Mouse (Mus musculus) midbrain, embryonic 11.5 days (tissue): ENCODE data around the gene Zfp148. TPM values are rescaled to one million over a fixed set of nuclear protein-coding genes. Genes with fewer than 3 reads are reported as not detected.
"Not testable (repeated sequence)": the region's sequence is repeated elsewhere in the genome, so short reads cannot be mapped to it uniquely, and the experiment has no call there.

ENCODE experiments used
- ATAC-seq: fragments of 200-750 bp; cut with Nextera tagmentation; 2 replicates; pipeline ENCODE4 v1.8.0; 2017; ENCODE audit warnings: moderate TSS enrichment, moderate library complexity; ENCODE audit not compliant: low FRiP score
- DNase-seq: peaks from one replicate; pipeline ENCODE4 v3.0.0; 2015; ENCODE audit warnings: low spot score; ENCODE audit errors: missing footprints
- H3K27ac ChIP-seq: fragments of 300-500 bp; sonication (generic); 2 replicates; pipeline ENCODE4 v1.5.1; 2014; ENCODE audit warnings: low read depth, low read length
- H3K27me3 ChIP-seq: fragments of 300-500 bp; sonication (generic); 2 replicates; pipeline ENCODE4 v1.6.1; 2014; ENCODE audit warnings: mild to moderate bottlenecking, low read length, moderate library complexity, mixed read lengths; ENCODE audit not compliant: control insufficient read depth, insufficient read depth
- H3K36me3 ChIP-seq: fragments of 300-500 bp; sonication (generic); 2 replicates; pipeline ENCODE4 v1.6.1; 2014; ENCODE audit warnings: mild to moderate bottlenecking, low read length, moderate library complexity, mixed read lengths; ENCODE audit not compliant: control insufficient read depth, insufficient read depth
- H3K4me1 ChIP-seq: fragments of 300-500 bp; sonication (generic); 2 replicates; pipeline ENCODE4 v1.6.1; 2014; ENCODE audit warnings: low read length; ENCODE audit not compliant: control insufficient read depth, insufficient read depth
- H3K4me2 ChIP-seq: fragments of 300-500 bp; sonication (generic); 2 replicates; pipeline ENCODE4 v1.6.1; 2014; ENCODE audit warnings: mild to moderate bottlenecking, moderate library complexity
- H3K4me3 ChIP-seq: fragments of 300-500 bp; sonication (generic); 2 replicates; pipeline ENCODE4 v1.5.1; 2014; ENCODE audit warnings: low read depth, low read length
- H3K9ac ChIP-seq: fragments of 300-500 bp; sonication (generic); 2 replicates; pipeline ENCODE4 v1.6.1; 2014; ENCODE audit warnings: low read length
- H3K9me3 ChIP-seq: fragments of 300-500 bp; sonication (generic); 2 replicates; pipeline ENCODE4 v1.6.1; 2016; ENCODE audit warnings: low read length; ENCODE audit not compliant: control insufficient read depth
- WGBS: fragments of 180-500 bp; shearing (Covaris S2); extraction: QIAGEN DNeasy Blood & Tissue Kit; methylation state at CpG from one replicate; pipeline ENCODE4 v1.1.7; 2014; 5-methylcytosine and 5-hydroxymethylcytosine counted together
- polyA plus RNA-seq: library from polyadenylated mRNA; unstranded; fragments of >200 nt; fragmentation: Nextera tagmentation; extraction: Ambion mirVana; gene quantifications from 2 replicates; pipeline ENCODE4 v1.2.1, GENCODE M21; 2014

Gene Zfp148
- polyA plus RNA-seq, 1 experiment from 2014 or later = 49.1 TPM

- no peaks in the 10 kb centered on the region for H3K9me3 ChIP-seq
- ATAC-seq (no peak), DNase-seq (no peak)
- no peak overlapping the region for H3K9ac ChIP-seq
- no peak overlapping the region for H3K27ac ChIP-seq
- no peaks in the 10 kb centered on the region for H3K36me3 ChIP-seq
- WGBS = 83% methylated on average over 5 of the region's 5 CpGs
- no peaks in the 10 kb centered on the region for H3K27me3 ChIP-seq
- no peak overlapping the region for H3K4me2 ChIP-seq
- peaks cover 5% of the 10 kb centered on the region; the same call in 1 of the 2 replicates for H3K4me1 ChIP-seq
- no peak overlapping the region for H3K4me3 ChIP-seq
Measured at GRCm38 (mm10) chr16:33376266-33376665, 4.4 kb upstream of the Zfp148 start.

- Histone ChIP-seq H3K27me3 (no peaks in the 10 kb centered on the region), H3K27ac (no peak overlapping the region), H3K9me3 (no peaks in the 10 kb centered on the region), H3K4me1 (peaks cover 11% of the 10 kb centered on the region; the same call in 1 of the 2 replicates), H3K4me3 (peak overlapping the region; percentile 99), H3K9ac (peak overlapping the region; percentile 97; the same call in 1 of the 2 replicates), H3K36me3 (no peaks in the 10 kb centered on the region), H3K4me2 (peak overlapping the region; percentile 93)
- ATAC-seq = no peak
- WGBS = 71% methylated on average over 6 of the region's 6 CpGs
- DNase-seq = peak; percentile 85
Measured at GRCm38 (mm10) chr16:33379219-33379943, 1.3 kb upstream of the Zfp148 start.

- peak overlapping the region; percentile 99 for H3K4me3 ChIP-seq
- peak overlapping the region; percentile 97 for H3K9ac ChIP-seq
- ATAC-seq (peak; percentile 88), DNase-seq (peak; percentile 94)
- 2% methylated on average over 53 of the region's 80 CpGs for WGBS
- H3K9me3 ChIP-seq = no peaks in the 10 kb centered on the region
- H3K4me1 ChIP-seq = peaks cover 11% of the 10 kb centered on the region; the same call in 1 of the 2 replicates
- H3K4me2 ChIP-seq = peak overlapping the region; percentile 93
- peak overlapping the region; percentile 87 for H3K27ac ChIP-seq
- H3K36me3 ChIP-seq = no peaks in the 10 kb centered on the region
- H3K27me3 ChIP-seq = no peaks in the 10 kb centered on the region
Measured at GRCm38 (mm10) chr16:33380882-33381613, 412 bp downstream of the Zfp148 start.

- Histone ChIP-seq H3K4me2 (peak overlapping the region; percentile 93), H3K4me1 (peaks cover 11% of the 10 kb centered on the region; the same call in 1 of the 2 replicates), H3K36me3 (no peaks in the 10 kb centered on the region), H3K9ac (peak overlapping the region; percentile 97), H3K4me3 (peak overlapping the region; percentile 99), H3K9me3 (no peaks in the 10 kb centered on the region), H3K27ac (peak overlapping the region; percentile 87), H3K27me3 (no peaks in the 10 kb centered on the region)
- DNase-seq (peak; percentile 90), ATAC-seq (no peak)
- WGBS = 3% methylated on average over 18 of the region's 18 CpGs
Measured at GRCm38 (mm10) chr16:33381614-33382245, 1.1 kb downstream of the Zfp148 start.

GRCm38 (mm10) chr16:33382341-33382740 lies 1.7 kb downstream of the Zfp148 start:
- H3K27ac ChIP-seq = no peak overlapping the region

GRCm38 (mm10) chr16:33383584-33383983 lies 2.9 kb downstream of the Zfp148 start:
- 96% methylated on average over 3 of the region's 3 CpGs for WGBS

More at GRCm38 (mm10) chr16:33382341-33382740, 1.7 kb downstream of the Zfp148 start:
- Histone ChIP-seq H3K4me2 (peak overlapping the region; percentile 93), H3K9ac (peak overlapping the region; percentile 97), H3K4me3 (peak overlapping the region; percentile 99), H3K4me1 (peaks cover 11% of the 10 kb centered on the region; the same call in 1 of the 2 replicates), H3K36me3 (no peaks in the 10 kb centered on the region), H3K27me3 (no peaks in the 10 kb centered on the region), H3K9me3 (no peaks in the 10 kb centered on the region)
- WGBS = 55% methylated on average over 4 of the region's 4 CpGs
- no peak for DNase-seq
- no peak for ATAC-seq

GRCm38 (mm10) chr16:33384057-33384456 lies 3.4 kb downstream of the Zfp148 start:
- 88% methylated on average over 2 of the region's 2 CpGs for WGBS
- ATAC-seq, H3K36me3 ChIP-seq, H3K4me3 ChIP-seq, H3K27ac ChIP-seq, H3K27me3 ChIP-seq, H3K9me3 ChIP-seq, H3K9ac ChIP-seq, H3K4me2 ChIP-seq, DNase-seq: not testable (repeated sequence)
- peaks cover 11% of the 10 kb centered on the region; the same call in 1 of the 2 replicates for H3K4me1 ChIP-seq

More at GRCm38 (mm10) chr16:33383584-33383983, 2.9 kb downstream of the Zfp148 start:
- no peak overlapping the region for H3K27ac ChIP-seq
- ATAC-seq (no peak), DNase-seq (no peak)
- no peaks in the 10 kb centered on the region for H3K9me3 ChIP-seq
- H3K4me1 ChIP-seq = peaks cover 11% of the 10 kb centered on the region; the same call in 1 of the 2 replicates
- H3K36me3 ChIP-seq = no peaks in the 10 kb centered on the region
- no peak overlapping the region for H3K4me2 ChIP-seq
- H3K9ac ChIP-seq = no peak overlapping the region
- no peak overlapping the region for H3K4me3 ChIP-seq
- H3K27me3 ChIP-seq = no peaks in the 10 kb centered on the region

- Histone ChIP-seq H3K4me2 (no peak overlapping the region), H3K27me3 (no peaks in the 10 kb centered on the region), H3K9me3 (no peaks in the 10 kb centered on the region), H3K4me1 (peaks cover 6% of the 10 kb centered on the region; the same call in 1 of the 2 replicates), H3K36me3 (no peaks in the 10 kb centered on the region), H3K27ac (no peak overlapping the region), H3K4me3 (no peak overlapping the region), H3K9ac (no peak overlapping the region)
- DNase-seq (no peak), ATAC-seq (no peak)
- 81% methylated on average over 2 of the region's 2 CpGs for WGBS
Measured at GRCm38 (mm10) chr16:33387013-33387412, 6.4 kb downstream of the Zfp148 start.
